Mouse (Mus musculus) ZHBTc4 (cell line): Measurements from ENCODE around the gene Atxn1.

Experiments used
- DNase-seq: peaks from one replicate; pipeline ENCODE4 v3.0.0-alpha.2; 2011; ENCODE audit warnings: low read depth, low spot score

The Atxn1 gene

GRCm38 (mm10) chr13:45684891-45685311 is 279.9 kb downstream of the Atxn1 start:
- DNase-seq = no peak

- DNase-seq = no peak
These were observed 280.8 kb downstream of the Atxn1 start for GRCm38 (mm10) chr13:45683991-45684390.

- no peak for DNase-seq
These were observed 283.6 kb downstream of the Atxn1 start for GRCm38 (mm10) chr13:45681196-45681595.

- no peak for DNase-seq
These were observed 284.2 kb downstream of the Atxn1 start for GRCm38 (mm10) chr13:45680651-45681050.

- no peak for DNase-seq
These were observed 285.7 kb downstream of the Atxn1 start for GRCm38 (mm10) chr13:45679096-45679495.

GRCm38 (mm10) chr13:45672628-45673027 is 292.2 kb downstream of the Atxn1 start:
- no peak for DNase-seq

- no peak for DNase-seq
These were observed 294.8 kb downstream of the Atxn1 start for GRCm38 (mm10) chr13:45669969-45670368.

- DNase-seq = no peak
These were observed 302.0 kb downstream of the Atxn1 start for GRCm38 (mm10) chr13:45662852-45663251.

GRCm38 (mm10) chr13:45662216-45662615 is 302.6 kb downstream of the Atxn1 start:
- no peak for DNase-seq

GRCm38 (mm10) chr13:45661283-45662185 is 303.3 kb downstream of the Atxn1 start:
- no peak for DNase-seq

- DNase-seq = no peak
These were observed 305.0 kb downstream of the Atxn1 start for GRCm38 (mm10) chr13:45659813-45660212.

- DNase-seq = no peak
These were observed 306.5 kb downstream of the Atxn1 start for GRCm38 (mm10) chr13:45658343-45658742.

GRCm38 (mm10) chr13:45657176-45657575 is 307.6 kb downstream of the Atxn1 start:
- no peak for DNase-seq

- DNase-seq = no peak
These were observed 313.1 kb downstream of the Atxn1 start for GRCm38 (mm10) chr13:45651652-45652241.

GRCm38 (mm10) chr13:45649197-45649812 is 315.5 kb downstream of the Atxn1 start:
- no peak for DNase-seq

GRCm38 (mm10) chr13:45643780-45644395 is 320.9 kb downstream of the Atxn1 start:
- no peak for DNase-seq

GRCm38 (mm10) chr13:45642913-45643312 is 321.9 kb downstream of the Atxn1 start:
- no peak for DNase-seq

- DNase-seq = no peak
These were observed 324.4 kb downstream of the Atxn1 start for GRCm38 (mm10) chr13:45640431-45640830.

GRCm38 (mm10) chr13:45638281-45638680 is 326.5 kb downstream of the Atxn1 start:
- DNase-seq = no peak

- DNase-seq = peak; percentile 25
These were observed 327.5 kb downstream of the Atxn1 start for GRCm38 (mm10) chr13:45637324-45637723.

GRCm38 (mm10) chr13:45636435-45636834 is 328.4 kb downstream of the Atxn1 start:
- DNase-seq = no peak

- DNase-seq = no peak
These were observed 330.9 kb downstream of the Atxn1 start for GRCm38 (mm10) chr13:45633918-45634317.
